Mouse (Mus musculus) adrenal gland, adult (tissue): ENCODE data around the gene Unc13b.

Experiments
- DNase-seq, 2 experiments: peaks; one replicate each; pipeline ENCODE4 v3.0.0; 2022 to 2023; ENCODE audit warnings: low spot score in 1 of 2; ENCODE audit not compliant: inconsistent age in 2 of 2

Unc13b gene

DNA sequence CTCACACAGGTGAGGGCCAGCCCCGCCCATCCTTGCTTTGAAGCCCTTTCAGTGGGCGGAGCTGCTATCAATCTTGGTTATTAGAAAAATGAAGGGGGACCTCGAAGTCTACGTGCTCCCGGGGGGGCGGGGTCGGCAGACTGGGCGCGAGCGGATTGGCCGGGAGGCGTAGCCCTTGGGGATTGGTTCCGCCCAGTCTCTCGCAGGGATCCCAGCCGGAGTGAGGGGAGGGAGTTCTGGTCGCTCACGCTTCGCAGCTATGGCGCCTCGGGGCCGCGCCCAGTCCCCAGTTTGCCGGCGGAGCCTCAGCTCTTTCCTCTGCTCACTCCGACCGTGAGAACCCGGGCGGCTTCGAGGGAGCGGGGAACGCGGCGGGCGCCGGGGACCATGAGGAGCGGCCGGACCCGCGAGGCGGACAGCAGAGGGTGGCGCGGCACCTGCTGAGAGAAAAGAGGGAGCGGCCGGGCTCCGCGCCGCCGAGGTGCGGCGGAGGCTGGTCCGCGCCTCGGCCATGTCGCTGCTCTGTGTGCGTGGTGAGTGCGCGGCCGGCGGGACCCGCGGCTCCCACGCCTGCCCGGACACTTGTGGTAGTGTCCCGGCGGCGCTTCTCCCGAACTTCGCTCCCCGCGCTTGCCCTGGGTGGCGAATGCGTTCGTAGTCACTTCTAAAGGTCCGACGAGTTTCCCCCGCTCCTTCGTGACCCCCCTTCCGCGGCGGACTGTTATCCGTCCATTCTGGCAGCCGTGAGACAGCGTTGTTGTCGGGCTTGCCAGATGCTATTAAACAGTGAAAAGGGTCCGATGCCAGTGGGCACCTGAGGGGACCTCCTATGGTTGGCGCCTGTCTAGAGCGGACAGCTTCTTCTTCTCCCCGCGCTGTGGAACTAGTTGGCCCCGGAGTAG, at the start of gene Unc13b:
TSS of gene Unc13b (plus strand) at position 201 of the 902 bp plus-strand sequence.
- DNase-seq, result peak; percentile 96 to 98

- peak; percentile 87 to 95 for DNase-seq
Measured at GRCm38 (mm10) chr4:43010161-43011038, 48.4 kb upstream of the Unc13b start, which contains the start of gene Fancg. TSS of gene Fancg (minus strand) at chr4:43010506.

- no peak for DNase-seq
Measured at GRCm38 (mm10) chr4:43012091-43012490, 46.7 kb upstream of the Unc13b start.

GRCm38 (mm10) chr4:43018156-43018555, 40.6 kb upstream of the Unc13b start:
- peak in 1 of 2 experiments; percentile 68 for DNase-seq

DNA sequence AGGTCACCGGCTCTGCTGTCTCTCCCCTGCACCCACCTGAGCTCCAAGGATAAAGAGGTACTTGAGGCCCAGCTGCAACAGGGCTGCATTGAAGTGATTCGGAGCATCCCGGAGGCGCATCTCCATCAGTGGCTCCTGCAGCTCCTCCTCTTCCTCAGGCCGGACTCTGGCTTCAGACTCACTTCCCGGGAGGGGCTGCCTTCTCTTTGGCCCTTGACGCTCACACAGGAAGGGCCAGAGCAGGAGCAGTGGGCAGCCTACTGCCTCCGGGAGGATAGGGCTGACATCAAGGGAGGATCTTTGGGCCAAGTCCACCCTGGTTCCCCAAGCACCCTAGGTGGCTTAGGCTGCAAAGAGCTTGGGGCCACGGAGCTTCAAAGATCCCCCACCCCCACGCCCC, 39.6 kb upstream of the Unc13b start:
- no peak for DNase-seq

DNA sequence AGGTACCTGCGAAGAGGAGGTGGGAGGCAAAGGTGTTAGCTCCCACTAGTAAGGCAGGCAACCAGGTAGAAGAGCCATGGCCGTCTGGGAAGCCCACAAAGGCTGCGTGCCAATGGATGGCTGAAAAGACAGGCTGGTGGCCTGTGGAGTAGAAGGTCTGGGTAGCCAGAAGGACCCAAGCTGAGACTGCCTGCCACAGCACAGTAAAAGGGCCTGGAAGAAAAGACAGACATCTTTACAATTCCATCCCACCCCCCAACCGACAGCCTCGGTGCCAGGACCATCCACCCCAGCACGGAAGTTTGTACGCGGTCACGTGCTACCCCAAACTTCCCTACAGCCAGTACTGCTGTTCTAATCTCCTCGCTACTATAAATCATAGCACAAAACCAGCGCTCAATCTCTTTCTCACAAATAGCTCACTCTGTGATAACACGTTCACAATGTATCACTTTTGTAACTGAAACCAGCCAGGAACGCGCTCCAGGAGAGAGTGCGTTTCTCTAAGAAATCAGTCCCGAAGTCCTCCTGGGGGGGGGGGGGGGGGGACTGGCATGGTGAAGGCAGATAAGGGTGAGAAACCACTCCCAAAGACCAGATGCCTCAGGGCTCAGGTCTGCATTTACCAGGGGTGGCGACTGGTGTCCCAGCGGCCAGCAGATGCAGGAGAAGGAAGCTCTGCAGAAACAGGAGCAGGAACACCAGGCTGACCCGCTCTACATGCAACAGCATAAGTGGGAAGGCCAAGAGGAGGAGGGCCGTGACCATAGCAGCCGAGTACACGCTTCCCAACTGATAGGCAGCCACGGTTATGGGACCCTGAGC, 38.9 kb upstream of the Unc13b start:
- DNase-seq, result no peak

- DNase-seq, result no peak
Measured at GRCm38 (mm10) chr4:43020876-43021275, 37.9 kb upstream of the Unc13b start.

DNA sequence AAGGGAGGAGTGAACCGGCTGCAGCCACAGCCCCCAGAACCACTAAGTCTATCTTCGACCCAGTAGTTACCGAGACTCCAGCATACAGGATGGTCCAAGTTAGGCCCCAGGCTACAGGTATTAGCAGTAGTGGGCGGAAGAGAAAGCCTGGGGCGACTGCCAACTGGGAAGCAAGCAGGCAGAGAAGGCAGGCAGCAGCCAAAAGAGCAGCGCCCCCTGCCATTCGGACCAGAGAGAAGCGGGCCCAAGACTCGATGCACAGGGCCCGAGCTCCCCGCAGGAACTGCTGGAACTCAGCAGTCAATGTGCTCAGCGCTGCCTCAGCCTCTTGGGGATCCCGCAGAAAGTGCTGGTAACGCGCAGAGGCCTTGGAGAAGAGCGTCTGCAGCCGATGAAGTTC, 37.4 kb upstream of the Unc13b start:
- DNase-seq, result no peak

- DNase-seq, result peak in 1 of 2 experiments; percentile 27
Measured at GRCm38 (mm10) chr4:43024673-43025072, 34.1 kb upstream of the Unc13b start.

- peak; percentile 95 to 99 for DNase-seq
Measured at GRCm38 (mm10) chr4:43025084-43025960, 33.4 kb upstream of the Unc13b start, which contains the start of gene Pigo. TSS of gene Pigo (minus strand) at chr4:43025819.

DNA sequence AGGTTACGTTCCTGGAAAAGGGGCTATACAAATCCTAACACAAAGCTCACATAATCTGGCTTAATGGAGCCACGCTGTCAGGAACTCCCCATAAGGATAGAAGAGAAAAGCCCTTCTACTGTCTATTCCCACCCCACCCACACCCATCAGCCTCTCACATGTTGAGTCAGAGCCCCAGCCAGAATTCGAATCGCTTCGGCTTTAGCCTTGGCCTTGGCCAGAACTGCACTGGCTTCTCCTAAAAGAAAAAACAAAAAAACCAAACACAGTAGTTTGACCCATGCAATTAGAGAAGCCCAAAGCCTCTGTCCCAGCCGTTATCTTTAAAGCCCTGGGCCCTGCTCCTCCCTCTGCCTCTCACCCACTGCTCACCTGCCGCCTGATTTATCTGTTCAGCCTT, 29.6 kb upstream of the Unc13b start:
- peak; percentile 56 to 81 for DNase-seq

GRCm38 (mm10) chr4:43029749-43030148, 29.0 kb upstream of the Unc13b start:
- DNase-seq, result peak in 1 of 2 experiments; percentile 16

GRCm38 (mm10) chr4:43030352-43030751, 28.4 kb upstream of the Unc13b start:
- peak in 1 of 2 experiments; percentile 67 for DNase-seq

GRCm38 (mm10) chr4:43030780-43031230, 27.9 kb upstream of the Unc13b start:
- DNase-seq, result no peak

DNA sequence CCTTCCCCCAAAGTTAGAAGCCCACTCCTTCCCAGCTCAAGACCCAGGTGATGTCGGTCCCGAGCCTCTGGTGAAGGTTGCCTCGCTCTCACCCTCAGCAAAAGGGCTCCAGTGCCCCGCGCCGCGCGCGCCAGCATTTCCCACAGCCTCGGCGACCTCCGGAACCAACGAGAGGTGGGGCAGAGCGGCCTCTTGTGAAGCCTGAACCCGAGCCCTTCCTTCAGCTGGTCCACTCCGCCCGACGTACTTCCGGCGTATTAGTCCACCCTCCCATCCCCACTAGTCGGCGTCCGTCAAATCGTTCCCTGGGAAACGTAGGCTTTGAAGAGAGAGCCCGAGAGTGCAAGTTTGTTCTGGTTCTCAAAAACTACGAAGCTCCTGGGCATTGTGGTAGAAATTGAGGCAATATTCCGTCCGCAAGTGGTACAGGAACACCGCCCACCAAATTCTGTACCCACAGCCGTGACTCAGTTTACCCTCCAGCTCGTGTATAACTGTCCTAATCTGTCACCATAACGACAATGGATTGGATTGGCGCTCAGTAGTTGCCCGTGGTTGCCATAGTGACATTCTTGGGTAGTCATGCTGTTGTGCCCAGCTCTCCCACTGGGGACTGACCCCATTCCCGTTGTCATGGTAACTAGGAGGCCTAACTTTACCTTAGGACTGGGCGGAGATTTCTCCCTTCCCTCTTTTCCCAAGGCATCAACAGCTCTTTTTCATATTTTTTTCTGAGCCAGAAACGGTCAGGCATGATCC, 27.3 kb upstream of the Unc13b start, which contains the start of gene Stoml2:
TSS of gene Stoml2 (minus strand) at position 474 of the 759 bp plus-strand sequence.
- peak; percentile 94 to 97 for DNase-seq

DNA sequence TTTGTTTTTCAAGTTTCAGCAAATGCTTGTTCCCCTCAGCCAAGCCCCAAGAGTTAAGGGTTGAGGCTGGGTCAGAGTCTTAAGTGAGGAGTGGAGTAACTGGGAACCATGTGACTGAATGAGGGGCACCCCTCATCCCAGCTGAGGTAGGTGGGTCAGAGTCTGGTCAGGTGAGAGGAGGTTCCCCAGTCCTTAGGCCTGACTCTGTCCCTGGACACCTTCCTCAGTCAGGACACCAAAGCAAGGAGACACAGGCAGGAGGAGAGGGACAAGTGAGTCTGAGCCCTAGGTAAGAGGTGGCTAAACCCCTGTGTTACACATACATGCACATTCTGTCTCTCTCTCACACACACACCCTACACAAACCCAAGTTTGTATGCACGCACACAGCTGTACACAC, 26.3 kb upstream of the Unc13b start:
- peak in 1 of 2 experiments; percentile 29 for DNase-seq

DNA sequence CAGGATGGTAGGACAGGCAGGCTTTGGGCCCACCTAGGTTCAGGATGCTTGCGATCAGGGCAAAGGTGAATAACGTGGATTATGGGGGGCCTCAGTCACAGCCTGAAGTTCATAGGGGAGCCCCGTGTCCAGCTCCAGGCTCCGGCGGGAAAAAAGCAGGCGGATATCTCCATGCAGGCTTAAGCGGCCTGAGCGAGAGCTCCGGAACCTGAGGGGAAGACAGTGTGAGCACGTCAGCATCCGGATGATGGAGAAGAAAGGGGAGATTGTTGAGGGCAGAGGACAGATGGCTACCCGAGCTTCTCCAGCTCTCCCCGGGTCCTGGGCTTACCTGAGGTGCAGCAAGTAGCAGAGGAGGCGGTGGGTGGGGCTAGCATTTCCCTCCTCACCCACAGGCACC, 25.3 kb upstream of the Unc13b start:
- peak in 1 of 2 experiments; percentile 29 for DNase-seq

GRCm38 (mm10) chr4:43035851-43036250, 22.9 kb upstream of the Unc13b start:
- peak; percentile 26 to 36 for DNase-seq

- peak; percentile 29 to 39 for DNase-seq
Measured at GRCm38 (mm10) chr4:43036356-43036755, 22.4 kb upstream of the Unc13b start.
